Mouse (Mus musculus): ENCODE measurements around the gene Atr. TPM values are rescaled to one million over a fixed set of nuclear protein-coding genes. Genes with fewer than 3 reads are reported as not detected.

Atr gene
- polyA plus RNA-seq, 1 experiment from 2014 or later: 21.8 TPM

- WGBS: under 1% methylated on average over 46 of the region's 46 CpGs
- H3K36me3 ChIP-seq (replicated peaks): no peaks in the 10 kb centered on the region
- peak within 1 kb of the TSS; percentile 83 for H3K27ac ChIP-seq (replicated peaks)
Observed at GRCm38 (mm10) chr9:95844825-95845460, 12.5 kb upstream of the Atr start, which contains the start of gene Pls1. Gene Pls1, minus strand, starts transcription at chr9:95845311.

DNA sequence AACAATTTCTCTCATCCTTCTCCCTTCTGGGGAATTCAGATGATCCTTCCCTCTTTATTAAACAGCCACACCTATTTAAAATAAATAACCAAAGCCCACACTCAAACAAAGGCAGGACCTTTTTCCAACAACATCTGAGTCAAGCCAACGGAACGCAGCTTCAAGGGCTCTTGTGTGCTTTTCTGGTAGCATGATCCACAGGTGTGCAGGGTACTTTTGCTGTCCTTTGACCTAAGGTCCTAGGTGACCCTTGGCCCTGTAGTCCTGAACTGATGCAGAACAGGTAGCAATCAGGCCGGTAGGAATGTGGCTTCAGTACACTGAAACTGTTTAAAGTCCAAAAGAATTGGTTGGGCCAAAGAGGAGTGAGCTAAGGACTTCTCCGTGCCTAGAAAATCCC is 11.7 kb upstream of the Atr start:
- Histone ChIP-seq H3K9me3 (0 out of 2 replicates have a peak, but pooled peaks cover 1% of the 10 kb centered on the region), H3K27ac (replicated peaks) (no peak overlapping the region), H3K36me3 (replicated peaks) (no peaks in the 10 kb centered on the region), H3K4me3 (peak overlapping the region; percentile 77; the same call in 1 of the 2 replicates), H3K27me3 (replicated peaks; ENCODE audit: low read depth, poor library complexity, severe bottlenecking) (peaks cover 39% of the 10 kb centered on the region), H3K4me1 (peaks cover 21% of the 10 kb centered on the region)
- 63% methylated on average over 4 of the region's 4 CpGs for WGBS
- no peak for DNase-seq (ENCODE audit: low spot score)

More at GRCm38 (mm10) chr9:95844825-95845460, 12.5 kb upstream of the Atr start, which contains the start of gene Pls1:
- Histone ChIP-seq H3K4me1 (peaks cover 21% of the 10 kb centered on the region), H3K9me3 (0 out of 2 replicates have a peak, but pooled peaks cover 1% of the 10 kb centered on the region), H3K27me3 (replicated peaks; ENCODE audit: low read depth, poor library complexity, severe bottlenecking) (peaks cover 39% of the 10 kb centered on the region), H3K4me3 (peak within 1 kb of the TSS; percentile 77)
- peak; percentile 92 for DNase-seq (ENCODE audit: low spot score)

GRCm38 (mm10) chr9:95851671-95852070 is 5.7 kb upstream of the Atr start:
- peaks cover 1% of the 10 kb centered on the region for H3K27me3 ChIP-seq (replicated peaks; ENCODE audit: low read depth, poor library complexity, severe bottlenecking)
- H3K4me3 ChIP-seq: no peak overlapping the region
- no peaks in the 10 kb centered on the region for H3K9me3 ChIP-seq
- no peaks in the 10 kb centered on the region for H3K36me3 ChIP-seq (replicated peaks)
- WGBS: 74% methylated on average over 11 of the region's 11 CpGs
- H3K27ac ChIP-seq (replicated peaks): no peak overlapping the region
- no peak for DNase-seq (ENCODE audit: low spot score)
- H3K4me1 ChIP-seq: no peaks in the 10 kb centered on the region

DNA sequence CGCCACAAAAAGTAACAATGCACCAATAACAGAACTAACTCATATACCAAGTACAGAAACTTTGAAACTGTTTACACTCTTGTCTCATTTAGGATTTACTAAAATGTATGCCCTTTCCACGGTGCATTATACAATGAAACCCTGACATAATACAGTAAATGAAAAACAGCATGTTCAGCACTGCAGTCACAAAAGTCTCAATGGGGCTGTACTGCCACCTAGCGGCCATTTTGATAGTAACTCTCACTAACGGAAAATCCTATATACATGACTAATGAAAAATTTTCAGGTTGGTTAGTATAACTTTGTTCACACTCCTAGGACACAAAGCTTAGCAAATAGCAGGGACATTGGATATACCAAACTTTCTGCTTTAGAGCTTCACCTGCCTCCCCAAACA is 4.5 kb upstream of the Atr start:
- Histone ChIP-seq H3K36me3 (replicated peaks) (no peaks in the 10 kb centered on the region), H3K27ac (replicated peaks) (no peak overlapping the region), H3K27me3 (replicated peaks; ENCODE audit: low read depth, poor library complexity, severe bottlenecking) (no peaks in the 10 kb centered on the region), H3K4me1 (peaks cover 3% of the 10 kb centered on the region), H3K4me3 (no peak overlapping the region), H3K9me3 (no peaks in the 10 kb centered on the region)
- peak; percentile 79 for DNase-seq (ENCODE audit: low spot score)
- 27% methylated on average over 4 of the region's 4 CpGs for WGBS

- Histone ChIP-seq H3K36me3 (replicated peaks) (no peaks in the 10 kb centered on the region), H3K4me1 (peaks cover 3% of the 10 kb centered on the region), H3K9me3 (no peaks in the 10 kb centered on the region), H3K27me3 (replicated peaks; ENCODE audit: low read depth, poor library complexity, severe bottlenecking) (no peaks in the 10 kb centered on the region), H3K27ac (replicated peaks) (no peak overlapping the region), H3K4me3 (no peak overlapping the region)
- 77% methylated on average over 2 of the region's 2 CpGs for WGBS
- no peak for DNase-seq (ENCODE audit: low spot score)
Observed at GRCm38 (mm10) chr9:95854891-95855290, 2.5 kb upstream of the Atr start.

- 90% methylated on average over 4 of the region's 4 CpGs for WGBS
- Histone ChIP-seq H3K27ac (replicated peaks) (no peak overlapping the region), H3K4me1 (peaks cover 3% of the 10 kb centered on the region), H3K4me3 (no peak overlapping the region), H3K36me3 (replicated peaks) (no peaks in the 10 kb centered on the region), H3K9me3 (no peaks in the 10 kb centered on the region), H3K27me3 (replicated peaks; ENCODE audit: low read depth, poor library complexity, severe bottlenecking) (no peaks in the 10 kb centered on the region)
- DNase-seq (ENCODE audit: low spot score): no peak
Observed at GRCm38 (mm10) chr9:95856004-95856403, 1.4 kb upstream of the Atr start.

- H3K4me1 ChIP-seq: peaks cover 3% of the 10 kb centered on the region
- peak; percentile 74 for DNase-seq (ENCODE audit: low spot score)
- under 1% methylated on average over 31 of the region's 31 CpGs for WGBS
- H3K9me3 ChIP-seq: no peaks in the 10 kb centered on the region
- peak overlapping the region; percentile 93 for H3K27ac ChIP-seq (replicated peaks)
- no peaks in the 10 kb centered on the region for H3K27me3 ChIP-seq (replicated peaks; ENCODE audit: low read depth, poor library complexity, severe bottlenecking)
- peaks cover 13% of the 10 kb centered on the region for H3K36me3 ChIP-seq (replicated peaks)
- peak overlapping the region; percentile 92 for H3K4me3 ChIP-seq
Observed at GRCm38 (mm10) chr9:95858027-95858570, 702 bp downstream of the Atr start.

- Histone ChIP-seq H3K9me3 (no peaks in the 10 kb centered on the region), H3K4me3 (no peak overlapping the region), H3K36me3 (replicated peaks) (peaks cover 65% of the 10 kb centered on the region), H3K4me1 (no peaks in the 10 kb centered on the region), H3K27me3 (replicated peaks; ENCODE audit: low read depth, poor library complexity, severe bottlenecking) (no peaks in the 10 kb centered on the region), H3K27ac (replicated peaks) (no peak overlapping the region)
- DNase-seq (ENCODE audit: low spot score): no peak
- 95% methylated on average over 5 of the region's 5 CpGs for WGBS
Observed at GRCm38 (mm10) chr9:95878246-95878645, 20.8 kb downstream of the Atr start.

DNA sequence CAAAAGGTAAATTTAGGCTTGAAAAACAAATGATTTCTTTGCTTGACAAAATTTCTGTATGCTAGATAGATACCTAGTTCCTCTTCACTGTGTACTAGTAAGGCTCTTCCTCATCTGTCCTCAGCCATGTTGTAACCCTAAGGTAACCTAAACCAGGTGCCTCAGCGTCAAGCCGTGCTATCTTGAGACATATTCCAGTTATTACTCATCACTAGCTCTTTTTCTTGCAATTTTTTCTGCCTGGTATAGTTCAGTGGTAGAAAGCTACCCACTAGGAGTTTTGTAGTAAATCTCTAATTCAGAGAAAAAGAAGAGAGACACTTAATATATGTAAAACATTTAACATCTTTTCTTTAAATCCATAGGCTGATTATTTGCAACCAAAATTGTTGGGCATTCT is 25.4 kb downstream of the Atr start:
- Histone ChIP-seq H3K9me3 (no peaks in the 10 kb centered on the region), H3K36me3 (replicated peaks) (peaks cover 65% of the 10 kb centered on the region), H3K27me3 (replicated peaks; ENCODE audit: low read depth, poor library complexity, severe bottlenecking) (no peaks in the 10 kb centered on the region), H3K4me3 (no peak overlapping the region), H3K27ac (replicated peaks) (no peak overlapping the region), H3K4me1 (no peaks in the 10 kb centered on the region)
- DNase-seq (ENCODE audit: low spot score): no peak
- 94% methylated on average over 2 of the region's 2 CpGs for WGBS

DNA sequence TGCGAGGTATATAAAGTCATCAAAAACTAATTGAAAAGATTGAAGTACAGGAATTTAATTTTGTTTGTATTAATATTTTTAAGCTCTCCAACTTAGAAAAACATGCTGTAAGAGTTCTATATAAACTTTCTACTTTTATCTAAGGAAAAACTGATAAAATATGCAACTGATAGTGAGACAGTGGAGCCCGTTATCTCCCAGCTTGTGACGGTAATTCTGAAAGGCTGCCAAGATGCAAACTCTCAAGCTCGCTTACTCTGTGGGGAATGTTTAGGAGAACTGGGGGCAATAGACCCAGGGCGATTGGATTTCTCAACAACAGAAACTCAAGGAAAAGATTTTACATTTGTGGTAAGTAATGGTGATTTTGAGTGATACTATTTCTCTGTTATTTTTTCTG is 40.0 kb downstream of the Atr start:
- Histone ChIP-seq H3K27me3 (replicated peaks; ENCODE audit: low read depth, poor library complexity, severe bottlenecking) (no peaks in the 10 kb centered on the region), H3K4me3 (no peak overlapping the region), H3K27ac (replicated peaks) (no peak overlapping the region), H3K36me3 (replicated peaks) (peaks cover 68% of the 10 kb centered on the region), H3K9me3 (no peaks in the 10 kb centered on the region), H3K4me1 (no peaks in the 10 kb centered on the region)
- 92% methylated on average over 5 of the region's 5 CpGs for WGBS
- no peak for DNase-seq (ENCODE audit: low spot score)

DNA sequence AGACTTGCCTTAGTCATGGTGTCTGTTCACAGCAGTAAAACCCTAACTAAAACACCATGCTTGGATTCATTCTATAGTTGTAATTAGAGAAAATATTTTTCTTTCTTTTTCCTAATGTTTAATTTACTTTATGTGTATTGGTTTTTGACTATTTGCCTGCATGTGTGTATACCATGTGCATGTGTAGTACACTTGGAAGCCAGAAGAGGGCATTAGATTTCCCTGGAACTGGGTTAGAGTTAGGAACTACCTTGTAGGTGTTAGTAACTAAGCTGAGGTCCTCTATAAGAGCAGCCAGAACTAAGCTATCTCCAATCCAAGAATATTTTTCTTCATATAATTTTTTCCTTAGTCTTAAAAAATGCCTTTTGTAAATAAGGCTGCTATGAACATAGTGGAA is 75.5 kb downstream of the Atr start:
- no peaks in the 10 kb centered on the region for H3K27me3 ChIP-seq (replicated peaks; ENCODE audit: low read depth, poor library complexity, severe bottlenecking)
- no peaks in the 10 kb centered on the region for H3K4me1 ChIP-seq
- no peaks in the 10 kb centered on the region for H3K9me3 ChIP-seq
- no peak for DNase-seq (ENCODE audit: low spot score)
- peaks cover 41% of the 10 kb centered on the region for H3K36me3 ChIP-seq (replicated peaks)
- H3K4me3 ChIP-seq: no peak overlapping the region
- H3K27ac ChIP-seq (replicated peaks): no peak overlapping the region

GRCm38 (mm10) chr9:95953658-95954057 is 96.3 kb downstream of the Atr start:
- WGBS: 77% methylated on average over 4 of the region's 4 CpGs
- H3K27ac ChIP-seq (replicated peaks): no peak overlapping the region
- H3K4me1 ChIP-seq: peaks cover 4% of the 10 kb centered on the region; the same call in 1 of the 2 replicates
- H3K4me3 ChIP-seq: peak overlapping the region; percentile 69
- no peaks in the 10 kb centered on the region for H3K9me3 ChIP-seq
- no peak for DNase-seq (ENCODE audit: low spot score)
- H3K27me3 ChIP-seq (replicated peaks; ENCODE audit: low read depth, poor library complexity, severe bottlenecking): no peaks in the 10 kb centered on the region
- H3K36me3 ChIP-seq (replicated peaks): peaks cover 27% of the 10 kb centered on the region

DNA sequence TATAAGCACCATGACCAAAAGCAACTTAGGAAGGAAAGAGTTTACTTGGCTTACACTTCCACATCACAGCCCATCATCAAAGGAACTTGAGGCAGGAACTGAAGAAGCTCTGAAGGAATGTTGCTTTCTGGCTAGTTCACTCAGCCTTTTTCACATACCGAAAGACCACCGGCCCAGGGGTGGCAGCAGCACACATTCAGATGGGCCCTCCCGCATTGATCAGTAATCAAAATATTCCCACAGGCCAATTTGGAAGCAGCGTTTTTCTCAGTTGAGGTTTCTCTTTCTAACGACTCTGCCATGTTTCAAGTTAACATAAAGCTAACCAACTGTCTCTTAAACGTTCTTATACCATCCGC is 96.8 kb downstream of the Atr start:
- H3K4me1 ChIP-seq: peaks cover 4% of the 10 kb centered on the region; the same call in 1 of the 2 replicates
- peak; percentile 72 for DNase-seq (ENCODE audit: low spot score)

More for the DNA sequence above, 96.8 kb downstream of the Atr start:
- Histone ChIP-seq H3K36me3 (replicated peaks) (peaks cover 29% of the 10 kb centered on the region), H3K9me3 (no peaks in the 10 kb centered on the region), H3K4me3 (peak overlapping the region; percentile 69), H3K27me3 (replicated peaks; ENCODE audit: low read depth, poor library complexity, severe bottlenecking) (no peaks in the 10 kb centered on the region), H3K27ac (replicated peaks) (peak overlapping the region; percentile 92)
- WGBS: under 1% methylated on average over 7 of the region's 7 CpGs
